Mouse (Mus musculus) kidney, postnatal 4 days (tissue): ENCODE data around the gene Sult2a6.

Experiments used
- DNase-seq, 2 experiments: peaks; one replicate each; pipeline ENCODE4 v3.0.0; 2021; ENCODE audit warnings: mixed read lengths in 2 of 2

Sult2a6 gene

GRCm38 (mm10) chr7:14254770-14255169 is at the start of gene Sult2a6:
Gene Sult2a6 (minus strand): TSS chr7:14254870.
- no peak for DNase-seq

- no peak for DNase-seq
Measured at GRCm38 (mm10) chr7:14215231-14215630, 39.4 kb downstream of the Sult2a6 start.

DNA sequence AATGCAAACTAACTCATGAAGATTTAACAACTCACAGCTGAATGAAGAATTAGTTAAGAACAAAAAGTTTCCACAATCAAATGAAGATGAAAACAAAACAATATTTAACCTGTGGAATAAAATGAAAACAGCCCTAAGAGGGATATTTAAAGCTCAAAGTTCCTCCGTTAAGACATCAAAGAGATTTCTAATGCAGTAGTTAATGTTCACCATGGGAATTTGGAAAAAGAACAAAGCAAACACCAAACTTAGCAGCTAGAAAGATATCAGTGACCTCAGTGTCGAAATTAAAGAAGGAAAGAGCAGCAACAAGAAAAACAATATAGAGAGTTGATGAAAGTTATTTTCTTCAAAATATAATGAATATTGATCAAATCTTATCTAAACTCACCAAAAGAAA is 51.3 kb downstream of the Sult2a6 start:
- no peak for DNase-seq

- DNase-seq = no peak
Measured at GRCm38 (mm10) chr7:14202487-14202886, 52.2 kb downstream of the Sult2a6 start.
